Mouse (Mus musculus): ENCODE data around the gene Scgb2b15. TPM values are rescaled to one million over a fixed set of nuclear protein-coding genes. Genes with fewer than 3 reads are reported as not detected.
"Not testable (repeated sequence)": the region's sequence is repeated elsewhere in the genome, so short reads cannot be mapped to it uniquely, and the experiment has no call there.

Gene Scgb2b15
- polyA plus RNA-seq (2015; fragmentation: Nextera tagmentation; extraction: Ambion mirVana), result not detected in 2 replicates

DNA sequence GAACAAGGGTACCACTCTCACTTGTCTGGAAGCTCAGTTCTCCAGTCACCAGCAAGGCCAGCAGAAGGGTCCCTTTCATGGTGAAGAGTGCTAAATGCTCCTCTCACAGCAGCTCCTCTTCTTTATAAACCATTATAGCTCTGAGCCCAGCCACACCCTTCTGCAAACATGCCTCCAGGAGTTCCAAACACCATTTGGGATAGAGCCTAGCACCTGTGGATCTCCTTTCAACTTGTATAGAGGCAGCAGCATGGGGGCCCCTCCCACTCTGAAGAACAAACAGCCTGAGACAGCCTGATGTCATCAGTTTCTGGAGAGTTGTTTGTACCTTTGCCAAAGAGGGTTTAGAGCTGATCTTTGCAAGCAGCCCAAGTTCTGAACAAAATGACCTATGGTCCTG is at the start of gene Scgb2b15:
Gene Scgb2b15, minus strand, starts transcription at position 101 of the 400 bp plus-strand sequence.
- not testable (repeated sequence) for H3K9me3 ChIP-seq (replicated peaks); H3K9ac ChIP-seq; ATAC-seq (ENCODE audit: insufficient read depth); H3K4me1 ChIP-seq (replicated peaks); H3K4me3 ChIP-seq (replicated peaks); H3K36me3 ChIP-seq (replicated peaks); H3K27me3 ChIP-seq; H3K4me2 ChIP-seq; H3K27ac ChIP-seq (replicated peaks)

DNA sequence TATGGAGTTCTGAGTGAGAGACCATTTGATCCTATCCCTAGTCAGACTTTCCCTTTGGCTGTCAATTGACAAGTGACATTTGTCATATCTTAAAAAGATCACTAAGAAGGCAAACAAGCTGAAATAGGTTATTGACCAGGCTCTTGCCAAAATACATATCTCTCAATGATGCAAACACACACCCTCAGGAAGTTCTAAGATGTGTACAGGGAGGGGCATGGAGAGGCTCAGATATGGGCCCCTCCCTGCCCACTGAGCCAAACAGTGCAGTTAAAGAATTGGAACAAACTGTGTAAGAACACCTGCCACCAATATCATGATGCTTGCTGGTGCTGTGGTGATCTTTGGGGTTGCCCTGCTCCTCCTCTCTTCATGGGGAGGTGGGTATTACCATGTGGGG is 6.8 kb upstream of the Scgb2b15 start, which contains the start of gene Scgb1b15:
Gene Scgb1b15, plus strand, starts transcription at position 301 of the 400 bp plus-strand sequence.
- H3K4me2 ChIP-seq; ATAC-seq (ENCODE audit: insufficient read depth); H3K9me3 ChIP-seq (replicated peaks): not testable (repeated sequence)

More for the DNA sequence above, 6.8 kb upstream of the Scgb2b15 start, which contains the start of gene Scgb1b15:
- H3K4me1 ChIP-seq (replicated peaks); H3K27ac ChIP-seq (replicated peaks); H3K4me3 ChIP-seq (replicated peaks); H3K9ac ChIP-seq; H3K36me3 ChIP-seq (replicated peaks); H3K27me3 ChIP-seq: not testable (repeated sequence)

Other genes starting within 250 kb of the Scgb2b15 start
- gene Scgb1b15, start 6.9 kb upstream of the Scgb2b15 start, polyA plus RNA-seq (2015; fragmentation: Nextera tagmentation; extraction: Ambion mirVana), result not detected in 2 replicates
- not detected in 2 replicates for gene Scgb2b17, start 226.9 kb upstream of the Scgb2b15 start, polyA plus RNA-seq (2015; fragmentation: Nextera tagmentation; extraction: Ambion mirVana)
- gene Scgb1b17, start 233.8 kb upstream of the Scgb2b15 start, polyA plus RNA-seq (2015; fragmentation: Nextera tagmentation; extraction: Ambion mirVana), result not detected in 2 replicates